Mouse (Mus musculus): ENCODE measurements at regions not wholly inside any gene's neighbourhood (a gene's known extent, or its start where the extent isn't known, plus 50 kb on each side); places are given as distances from the start of the nearest gene placed in this dataset.
"Not testable (repeated sequence)": the region's sequence is repeated elsewhere in the genome, so short reads cannot be mapped to it uniquely, and the experiment has no call there.

- 53% methylated on average over 7 of the region's 7 CpGs for WGBS
- ATAC-seq, result 0 out of 2 replicates have a peak, but pooled peaks have one; percentile 39
- Histone ChIP-seq H3K9ac (ENCODE audit: low read depth, low read length) (no peak overlapping the region), H3K4me3 (ENCODE audit: low read depth, low read length) (no peak overlapping the region), H3K27ac (ENCODE audit: low read length) (no peak overlapping the region), H3K4me1 (ENCODE audit: control insufficient read depth, insufficient read depth, low read length) (no peaks in the 10 kb centered on the region), H3K36me3 (ENCODE audit: control insufficient read depth, insufficient read depth, low read length) (no peaks in the 10 kb centered on the region), H3K4me2 (ENCODE audit: low read length) (no peak overlapping the region), H3K27me3 (ENCODE audit: control insufficient read depth, insufficient read depth, low read depth, low read length) (no peaks in the 10 kb centered on the region), H3K9me3 (replicated peaks; ENCODE audit: control insufficient read depth, low read length, poor library complexity, severe bottlenecking) (no peaks in the 10 kb centered on the region)
Measured at GRCm38 (mm10) chr11:12589757-12590373, 125.1 kb upstream of the Cobl start.

- H3K4me3 ChIP-seq (ENCODE audit: low read depth, low read length); H3K27me3 ChIP-seq (ENCODE audit: control insufficient read depth, insufficient read depth, low read depth, low read length); H3K4me2 ChIP-seq (ENCODE audit: low read length); H3K9me3 ChIP-seq (replicated peaks; ENCODE audit: control insufficient read depth, low read length, poor library complexity, severe bottlenecking); H3K36me3 ChIP-seq (ENCODE audit: control insufficient read depth, insufficient read depth, low read length); H3K9ac ChIP-seq (ENCODE audit: low read depth, low read length); H3K27ac ChIP-seq (ENCODE audit: low read length); H3K4me1 ChIP-seq (ENCODE audit: control insufficient read depth, insufficient read depth, low read length): not testable (repeated sequence)
- ATAC-seq, result peak; percentile 52; the same call in 1 of the 2 replicates
- WGBS, result 72% methylated on average over 2 of the region's 2 CpGs
Measured at GRCm38 (mm10) chr11:12584851-12585680, 120.3 kb upstream of the Cobl start.

- H3K4me3 ChIP-seq (ENCODE audit: low read depth, low read length), result no peak overlapping the region; the same call in 1 of the 2 replicates
- no peak overlapping the region for H3K27ac ChIP-seq (ENCODE audit: low read length)
- H3K36me3 ChIP-seq (ENCODE audit: control insufficient read depth, insufficient read depth, low read length), result no peaks in the 10 kb centered on the region
- WGBS, result 30% methylated on average over 14 of the region's 14 CpGs
- peaks cover 4% of the 10 kb centered on the region for H3K4me1 ChIP-seq (ENCODE audit: control insufficient read depth, insufficient read depth, low read length)
- peak; percentile 69 for ATAC-seq
- no peaks in the 10 kb centered on the region for H3K27me3 ChIP-seq (ENCODE audit: control insufficient read depth, insufficient read depth, low read depth, low read length)
- H3K4me2 ChIP-seq (ENCODE audit: low read length), result peak overlapping the region; percentile 37; the same call in 1 of the 2 replicates
- no peak overlapping the region for H3K9ac ChIP-seq (ENCODE audit: low read depth, low read length)
- no peaks in the 10 kb centered on the region for H3K9me3 ChIP-seq (replicated peaks; ENCODE audit: control insufficient read depth, low read length, poor library complexity, severe bottlenecking)
Measured at GRCm38 (mm10) chr11:12578999-12579576, 114.3 kb upstream of the Cobl start.

GRCm38 (mm10) chr11:12559663-12560062, 94.9 kb upstream of the Cobl start:
- no peaks in the 10 kb centered on the region for H3K9me3 ChIP-seq (replicated peaks; ENCODE audit: control insufficient read depth, low read length, poor library complexity, severe bottlenecking)
- H3K4me2 ChIP-seq (ENCODE audit: low read length), result no peak overlapping the region
- no peaks in the 10 kb centered on the region for H3K27me3 ChIP-seq (ENCODE audit: control insufficient read depth, insufficient read depth, low read depth, low read length)
- no peak overlapping the region for H3K27ac ChIP-seq (ENCODE audit: low read length)
- H3K9ac ChIP-seq (ENCODE audit: low read depth, low read length), result no peak overlapping the region
- 70% methylated on average over 5 of the region's 5 CpGs for WGBS
- no peaks in the 10 kb centered on the region for H3K36me3 ChIP-seq (ENCODE audit: control insufficient read depth, insufficient read depth, low read length)
- peaks cover 3% of the 10 kb centered on the region; the same call in 1 of the 2 replicates for H3K4me1 ChIP-seq (ENCODE audit: control insufficient read depth, insufficient read depth, low read length)
- ATAC-seq, result peak; percentile 50
- H3K4me3 ChIP-seq (ENCODE audit: low read depth, low read length), result no peak overlapping the region

GRCm38 (mm10) chr11:12558995-12559633, 94.4 kb upstream of the Cobl start:
- peaks cover 3% of the 10 kb centered on the region; the same call in 1 of the 2 replicates for H3K4me1 ChIP-seq (ENCODE audit: control insufficient read depth, insufficient read depth, low read length)
- H3K27ac ChIP-seq (ENCODE audit: low read length), result peak overlapping the region; percentile 17; the same call in 1 of the 2 replicates
- no peak overlapping the region for H3K4me3 ChIP-seq (ENCODE audit: low read depth, low read length)
- no peaks in the 10 kb centered on the region for H3K36me3 ChIP-seq (ENCODE audit: control insufficient read depth, insufficient read depth, low read length)
- H3K9me3 ChIP-seq (replicated peaks; ENCODE audit: control insufficient read depth, low read length, poor library complexity, severe bottlenecking), result no peaks in the 10 kb centered on the region
- no peak overlapping the region for H3K4me2 ChIP-seq (ENCODE audit: low read length)
- H3K9ac ChIP-seq (ENCODE audit: low read depth, low read length), result peak overlapping the region; percentile 34; the same call in 1 of the 2 replicates
- WGBS, result 10% methylated on average over 1 of the region's 1 CpGs
- peak; percentile 95 for ATAC-seq
- H3K27me3 ChIP-seq (ENCODE audit: control insufficient read depth, insufficient read depth, low read depth, low read length), result no peaks in the 10 kb centered on the region

GRCm38 (mm10) chr11:12558176-12558575, 93.4 kb upstream of the Cobl start:
- Histone ChIP-seq H3K4me2 (ENCODE audit: low read length) (no peak overlapping the region), H3K27me3 (ENCODE audit: control insufficient read depth, insufficient read depth, low read depth, low read length) (no peaks in the 10 kb centered on the region), H3K4me1 (ENCODE audit: control insufficient read depth, insufficient read depth, low read length) (peaks cover 3% of the 10 kb centered on the region; the same call in 1 of the 2 replicates), H3K27ac (ENCODE audit: low read length) (no peak overlapping the region), H3K36me3 (ENCODE audit: control insufficient read depth, insufficient read depth, low read length) (no peaks in the 10 kb centered on the region), H3K9me3 (replicated peaks; ENCODE audit: control insufficient read depth, low read length, poor library complexity, severe bottlenecking) (no peaks in the 10 kb centered on the region), H3K4me3 (ENCODE audit: low read depth, low read length) (no peak overlapping the region), H3K9ac (ENCODE audit: low read depth, low read length) (no peak overlapping the region)
- ATAC-seq, result no peak
- WGBS, result 70% methylated on average over 8 of the region's 8 CpGs

GRCm38 (mm10) chr11:12545771-12546170, 81.0 kb upstream of the Cobl start:
- no peak overlapping the region for H3K9ac ChIP-seq (ENCODE audit: low read depth, low read length)

GRCm38 (mm10) chr11:12543042-12543441, 78.3 kb upstream of the Cobl start:
- no peaks in the 10 kb centered on the region for H3K9me3 ChIP-seq (replicated peaks; ENCODE audit: control insufficient read depth, low read length, poor library complexity, severe bottlenecking)
- no peak overlapping the region for H3K4me2 ChIP-seq (ENCODE audit: low read length)
- no peak for ATAC-seq
- no peaks in the 10 kb centered on the region for H3K36me3 ChIP-seq (ENCODE audit: control insufficient read depth, insufficient read depth, low read length)
- 85% methylated on average over 1 of the region's 1 CpGs for WGBS
- no peak overlapping the region for H3K4me3 ChIP-seq (ENCODE audit: low read depth, low read length)
- H3K9ac ChIP-seq (ENCODE audit: low read depth, low read length), result no peak overlapping the region
- no peaks in the 10 kb centered on the region for H3K4me1 ChIP-seq (ENCODE audit: control insufficient read depth, insufficient read depth, low read length)
- no peak overlapping the region for H3K27ac ChIP-seq (ENCODE audit: low read length)
- H3K27me3 ChIP-seq (ENCODE audit: control insufficient read depth, insufficient read depth, low read depth, low read length), result no peaks in the 10 kb centered on the region

More at GRCm38 (mm10) chr11:12545771-12546170, 81.0 kb upstream of the Cobl start:
- 71% methylated on average over 1 of the region's 1 CpGs for WGBS
- Histone ChIP-seq H3K4me1 (ENCODE audit: control insufficient read depth, insufficient read depth, low read length) (no peaks in the 10 kb centered on the region), H3K36me3 (ENCODE audit: control insufficient read depth, insufficient read depth, low read length) (no peaks in the 10 kb centered on the region), H3K9me3 (replicated peaks; ENCODE audit: control insufficient read depth, low read length, poor library complexity, severe bottlenecking) (no peaks in the 10 kb centered on the region), H3K4me2 (ENCODE audit: low read length) (no peak overlapping the region), H3K27me3 (ENCODE audit: control insufficient read depth, insufficient read depth, low read depth, low read length) (no peaks in the 10 kb centered on the region), H3K4me3 (ENCODE audit: low read depth, low read length) (no peak overlapping the region), H3K27ac (ENCODE audit: low read length) (no peak overlapping the region)
- no peak for ATAC-seq

Data from midbrain, embryonic 16.5 days (tissue).